Mouse (Mus musculus) intestine, embryonic 16.5 days (tissue): Measurements from ENCODE around the gene Rrad. TPM values are rescaled to one million over a fixed set of nuclear protein-coding genes. Genes with fewer than 3 reads are reported as not detected.
"Not testable (repeated sequence)": the region's sequence is repeated elsewhere in the genome, so short reads cannot be mapped to it uniquely, and the experiment has no call there.

Experiments used
- ATAC-seq: fragments of 200-750 bp; cut with Nextera tagmentation; 2 replicates; pipeline ENCODE4 v1.8.0; 2017; ENCODE audit warnings: moderate TSS enrichment, moderate library complexity
- H3K27ac ChIP-seq: fragments of 300-500 bp; sonication (generic); 2 replicates; pipeline ENCODE4 v1.5.1; 2014; ENCODE audit warnings: mild to moderate bottlenecking, low read length
- H3K27me3 ChIP-seq: fragments of 300-500 bp; sonication (generic); replicated peaks from 2 replicates; pipeline ENCODE4 v1.6.1; 2014; ENCODE audit warnings: low read length, control low read depth, mixed read lengths; ENCODE audit not compliant: control insufficient read depth, insufficient read depth
- H3K36me3 ChIP-seq: fragments of 300-500 bp; sonication (generic); 2 replicates; pipeline ENCODE4 v1.6.1; 2014; ENCODE audit warnings: low read length, control low read depth; ENCODE audit not compliant: control insufficient read depth, insufficient read depth
- H3K4me1 ChIP-seq: fragments of 300-500 bp; sonication (generic); 2 replicates; pipeline ENCODE4 v1.6.1; 2014; ENCODE audit warnings: low read length, control low read depth, mixed read lengths; ENCODE audit not compliant: control insufficient read depth, insufficient read depth
- H3K4me2 ChIP-seq: fragments of 300-500 bp; sonication (generic); 2 replicates; pipeline ENCODE4 v1.6.1; 2014; ENCODE audit warnings: low read depth, low read length, control low read depth
- H3K4me3 ChIP-seq: fragments of 300-500 bp; sonication (generic); 2 replicates; pipeline ENCODE4 v1.5.1; 2014; ENCODE audit warnings: mild to moderate bottlenecking, low read length
- H3K9ac ChIP-seq: fragments of 300-500 bp; sonication (generic); 2 replicates; pipeline ENCODE4 v1.6.1; 2014; ENCODE audit warnings: low read depth, low read length
- H3K9me3 ChIP-seq: fragments of 300-500 bp; sonication (generic); 2 replicates; pipeline ENCODE4 v1.6.1; 2016; ENCODE audit warnings: low read length, control low read depth; ENCODE audit not compliant: control insufficient read depth
- WGBS: fragments of 180-500 bp; shearing (Covaris S2); extraction: QIAGEN DNeasy Blood & Tissue Kit; methylation state at CpG from one replicate; pipeline ENCODE4 v1.1.7; 2014; 5-methylcytosine and 5-hydroxymethylcytosine counted together
- polyA plus RNA-seq: library from polyadenylated mRNA; unstranded; fragments of >200 nt; fragmentation: Nextera tagmentation; extraction: Ambion mirVana; gene quantifications from 2 replicates; pipeline ENCODE4 v1.2.1, GENCODE M21; 2015

The Rrad gene
- polyA plus RNA-seq, result 4.6 and 5.2 TPM in 2 replicates

DNA sequence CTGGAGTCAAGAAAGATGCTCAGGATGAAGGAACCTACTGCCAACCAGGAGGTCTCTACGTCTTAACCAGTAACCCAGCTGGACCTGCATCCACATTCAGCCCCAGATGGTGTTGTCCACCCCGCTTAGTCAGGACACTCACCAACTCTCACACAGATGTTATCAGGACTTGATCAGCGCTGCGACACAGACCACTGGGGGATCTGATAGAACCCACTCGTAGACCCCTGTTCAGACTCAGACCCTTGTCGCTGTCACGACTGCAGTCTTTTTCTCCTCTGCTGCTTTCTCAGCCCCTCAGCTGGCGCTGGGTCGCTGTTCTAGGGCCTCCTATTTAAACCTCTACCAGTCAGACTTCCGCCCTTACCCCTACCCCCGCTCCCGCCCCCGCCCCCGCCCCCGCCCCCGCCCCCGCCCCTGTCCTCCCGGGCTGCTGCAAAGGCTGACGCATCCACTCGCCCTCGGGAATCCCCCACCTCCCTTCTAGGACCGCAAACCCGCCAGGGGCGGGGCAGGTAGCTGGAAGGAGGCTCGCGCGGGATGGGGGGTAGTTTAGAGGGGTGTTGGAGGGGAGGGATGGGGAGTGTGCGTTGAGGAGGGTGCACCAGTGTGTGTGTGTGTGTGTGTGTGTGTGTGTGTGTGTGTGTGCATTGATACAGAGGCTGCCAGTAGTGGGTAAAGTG, at the start of gene Rrad:
Gene Rrad (minus strand): TSS at position 347 of the 683 bp plus-strand sequence.
- H3K4me2 ChIP-seq, result peak within 1 kb of the TSS; percentile 70
- H3K9me3 ChIP-seq, result no peaks in the 10 kb centered on the region
- H3K36me3 ChIP-seq, result no peaks in the 10 kb centered on the region
- peaks cover 9% of the 10 kb centered on the region for H3K27me3 ChIP-seq
- H3K27ac ChIP-seq, result no peak within 1 kb of the TSS
- peak within 1 kb of the TSS; percentile 60 for H3K9ac ChIP-seq
- peak within 1 kb of the TSS; percentile 48 for H3K4me3 ChIP-seq
- WGBS, result 0% methylated on average over 16 of the region's 28 CpGs
- H3K4me1 ChIP-seq, result peaks cover 6% of the 10 kb centered on the region
- peak; percentile 80 for ATAC-seq

DNA sequence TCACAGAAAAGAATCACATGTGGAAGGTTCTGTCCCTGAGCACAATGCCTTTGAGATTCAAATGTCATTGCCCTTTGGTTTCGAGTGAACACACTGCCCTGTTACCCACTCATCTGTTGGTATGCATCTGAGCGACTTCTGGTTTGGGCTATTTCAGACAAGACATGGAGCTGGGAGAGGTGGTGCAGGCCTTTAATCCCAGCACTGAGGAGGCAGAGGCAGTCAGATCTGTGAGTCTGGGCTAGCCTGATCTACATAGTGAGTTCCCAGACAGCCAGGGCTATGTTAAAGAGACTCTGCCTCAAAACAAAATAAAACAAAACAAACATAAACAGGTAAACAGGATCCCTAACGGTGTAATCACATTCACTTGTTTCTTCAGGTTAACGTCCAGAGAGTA, 24.5 kb upstream of the Rrad start:
- Histone ChIP-seq H3K4me1 (no peaks in the 10 kb centered on the region), H3K4me3 (no peak overlapping the region), H3K9ac (no peak overlapping the region), H3K4me2 (no peak overlapping the region), H3K36me3 (no peaks in the 10 kb centered on the region), H3K9me3 (no peaks in the 10 kb centered on the region), H3K27ac (no peak overlapping the region), H3K27me3 (no peaks in the 10 kb centered on the region)
- ATAC-seq, result peak; percentile 46; the same call in 1 of the 2 replicates
- 74% methylated on average over 4 of the region's 4 CpGs for WGBS

DNA sequence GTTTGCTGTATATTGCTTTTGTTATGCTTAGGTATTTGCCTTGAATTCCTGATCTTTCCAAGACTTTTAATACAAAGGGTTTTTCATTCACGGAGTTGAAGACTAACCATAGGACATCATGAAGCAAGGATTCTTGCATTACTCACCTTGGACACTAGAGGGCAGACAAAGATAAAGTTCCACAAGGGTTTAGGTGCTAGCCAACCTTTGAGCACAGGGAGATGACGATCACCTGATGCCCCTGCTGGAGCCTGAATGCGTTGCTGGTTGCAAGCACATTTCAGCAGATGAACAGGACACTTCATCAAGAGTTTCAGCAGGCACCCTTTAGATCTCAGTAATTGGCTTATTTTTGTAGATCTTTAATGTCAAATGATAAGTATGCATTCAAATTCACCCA, 23.9 kb upstream of the Rrad start:
- H3K36me3 ChIP-seq, result no peaks in the 10 kb centered on the region
- WGBS, result 4% methylated on average over 3 of the region's 3 CpGs
- ATAC-seq, result peak; percentile 91
- H3K27me3 ChIP-seq, result no peaks in the 10 kb centered on the region
- H3K9me3 ChIP-seq, result no peaks in the 10 kb centered on the region
- no peak overlapping the region for H3K4me3 ChIP-seq
- H3K9ac ChIP-seq, result no peak overlapping the region
- H3K4me2 ChIP-seq, result no peak overlapping the region
- no peaks in the 10 kb centered on the region for H3K4me1 ChIP-seq
- no peak overlapping the region for H3K27ac ChIP-seq

DNA sequence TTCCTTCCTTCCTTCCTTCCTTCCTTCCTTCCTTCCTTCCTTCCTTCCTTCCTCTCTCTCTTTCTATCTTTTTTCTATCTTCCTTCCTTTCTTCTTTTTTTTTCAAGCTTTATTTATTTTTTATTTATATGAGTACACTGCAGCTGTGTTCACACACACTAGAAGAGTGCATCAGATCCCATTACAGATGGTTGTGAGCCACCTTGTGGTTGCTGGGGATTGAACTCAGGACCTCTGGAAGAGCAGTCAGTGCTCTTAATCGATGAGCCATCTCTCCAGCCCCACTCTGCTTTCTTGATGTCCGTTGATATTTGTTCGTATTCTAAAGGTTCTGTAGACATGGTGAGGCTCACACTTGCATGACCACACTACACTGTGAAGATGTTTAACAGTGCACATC, 13.1 kb upstream of the Rrad start:
- H3K9ac ChIP-seq, ATAC-seq, H3K27me3 ChIP-seq, H3K36me3 ChIP-seq, H3K9me3 ChIP-seq, H3K4me2 ChIP-seq, H3K27ac ChIP-seq, H3K4me3 ChIP-seq: not testable (repeated sequence)
- peaks cover 18% of the 10 kb centered on the region for H3K4me1 ChIP-seq
- WGBS, result 75% methylated on average over 3 of the region's 3 CpGs

DNA sequence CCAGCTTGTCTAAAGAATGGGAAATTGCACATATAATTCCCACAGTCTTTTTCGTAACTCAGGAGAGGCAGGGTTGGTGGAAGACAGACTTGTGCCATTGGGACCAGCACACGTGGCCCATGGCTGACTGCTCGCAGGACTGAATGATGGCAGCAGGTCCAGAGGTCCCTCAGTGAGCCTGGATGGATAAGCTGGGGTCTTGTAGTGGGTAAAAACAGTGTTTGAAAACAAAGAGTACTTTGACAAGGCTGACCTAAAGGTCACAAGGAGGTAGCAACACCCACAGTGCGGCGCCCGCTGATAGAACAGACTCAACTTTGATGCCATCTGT, 11.2 kb upstream of the Rrad start:
- peak; percentile 13 for ATAC-seq
- no peaks in the 10 kb centered on the region for H3K27me3 ChIP-seq

DNA sequence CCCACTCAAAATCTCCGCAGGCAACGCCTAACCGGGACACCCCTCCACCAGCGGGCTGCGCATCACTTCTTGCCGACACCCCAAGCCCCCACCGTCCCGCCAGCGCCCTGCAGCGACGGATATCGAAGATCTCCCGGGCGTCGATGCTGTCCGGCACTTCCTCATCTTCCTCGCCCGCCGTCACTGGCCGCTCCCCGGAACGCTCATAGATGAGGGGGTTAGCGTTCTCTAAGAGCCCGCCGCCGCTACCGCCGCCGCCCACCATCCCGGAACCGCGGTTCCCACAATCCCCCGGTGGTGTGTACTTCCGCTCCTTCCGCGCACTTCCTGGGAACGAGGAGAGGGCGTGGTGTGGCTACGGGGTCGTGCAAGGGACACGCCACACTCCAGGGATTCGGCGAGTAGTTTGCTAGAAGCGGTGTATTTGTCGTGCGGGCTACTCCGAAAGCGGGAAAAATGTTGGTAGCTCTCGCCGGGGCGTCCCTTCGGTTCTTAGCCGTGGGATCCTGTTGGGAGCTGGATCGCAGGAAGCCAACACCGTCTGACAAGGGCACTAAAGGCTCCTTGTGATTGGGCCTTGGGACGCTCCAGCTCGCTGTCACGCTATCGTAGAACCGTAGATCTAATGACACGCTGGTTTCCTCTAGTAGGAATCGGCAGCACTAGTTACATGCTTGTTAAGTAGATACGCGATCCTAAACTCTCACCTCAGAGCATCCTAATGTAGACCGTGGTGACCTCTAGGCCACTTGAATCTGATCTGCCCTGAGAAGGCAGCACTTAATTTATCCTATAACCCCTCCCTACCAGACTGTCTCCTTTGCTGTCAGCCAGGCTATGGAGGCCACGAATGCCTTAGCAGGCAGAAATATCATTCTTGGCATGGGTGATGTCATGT, 10.5 kb upstream of the Rrad start, which contains the start of gene Ciao2b:
Gene Ciao2b (minus strand): TSS at position 540 of the 898 bp plus-strand sequence.
- Histone ChIP-seq H3K4me1 (peaks cover 18% of the 10 kb centered on the region), H3K9ac (peak within 1 kb of the TSS; percentile 83), H3K27me3 (no peaks in the 10 kb centered on the region), H3K9me3 (no peaks in the 10 kb centered on the region), H3K27ac (peak within 1 kb of the TSS; percentile 73), H3K4me2 (peak within 1 kb of the TSS; percentile 94), H3K4me3 (peak within 1 kb of the TSS; percentile 84), H3K36me3 (no peaks in the 10 kb centered on the region)
- WGBS, result under 1% methylated on average over 66 of the region's 66 CpGs
- peak; percentile 97 for ATAC-seq

More for the DNA sequence above, 11.2 kb upstream of the Rrad start:
- Histone ChIP-seq H3K4me1 (peaks cover 18% of the 10 kb centered on the region), H3K4me3 (peak overlapping the region; percentile 84), H3K27ac (peak overlapping the region; percentile 73), H3K9ac (peak overlapping the region; percentile 83), H3K4me2 (peak overlapping the region; percentile 94), H3K36me3 (no peaks in the 10 kb centered on the region), H3K9me3 (no peaks in the 10 kb centered on the region)
- WGBS, result 80% methylated on average over 6 of the region's 6 CpGs

DNA sequence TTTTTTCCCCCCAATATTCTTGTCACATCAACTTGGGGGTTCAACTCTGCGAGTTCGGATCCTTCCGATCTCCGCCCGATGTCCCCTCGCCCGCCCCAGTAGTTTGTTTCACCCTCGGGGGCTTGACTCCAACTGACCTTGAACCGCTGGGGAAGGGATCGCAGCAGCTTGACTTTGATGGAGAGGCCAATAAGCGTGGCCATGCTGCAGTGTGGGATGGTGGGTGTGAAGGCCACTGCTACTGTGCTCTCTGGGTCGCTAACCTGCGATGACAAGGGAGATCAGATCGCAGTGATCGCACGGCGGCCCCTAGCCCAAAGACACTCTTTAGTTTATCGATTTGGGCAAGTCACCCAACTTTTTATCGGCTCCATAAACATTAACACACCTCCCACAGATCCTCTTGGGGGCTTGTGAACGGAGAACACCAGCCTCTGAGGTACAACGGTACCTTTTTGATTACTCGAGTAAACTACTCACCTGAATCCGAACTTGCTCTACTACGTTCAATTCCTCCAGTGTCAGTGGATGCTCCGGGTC, 9.8 kb upstream of the Rrad start:
- Histone ChIP-seq H3K4me2 (peak overlapping the region; percentile 94), H3K9me3 (no peaks in the 10 kb centered on the region), H3K27ac (peak overlapping the region; percentile 28; the same call in 1 of the 2 replicates), H3K9ac (peak overlapping the region; percentile 83), H3K36me3 (no peaks in the 10 kb centered on the region), H3K4me3 (peak overlapping the region; percentile 84), H3K4me1 (peaks cover 18% of the 10 kb centered on the region), H3K27me3 (no peaks in the 10 kb centered on the region)
- no peak for ATAC-seq
- WGBS, result 7% methylated on average over 25 of the region's 25 CpGs

DNA sequence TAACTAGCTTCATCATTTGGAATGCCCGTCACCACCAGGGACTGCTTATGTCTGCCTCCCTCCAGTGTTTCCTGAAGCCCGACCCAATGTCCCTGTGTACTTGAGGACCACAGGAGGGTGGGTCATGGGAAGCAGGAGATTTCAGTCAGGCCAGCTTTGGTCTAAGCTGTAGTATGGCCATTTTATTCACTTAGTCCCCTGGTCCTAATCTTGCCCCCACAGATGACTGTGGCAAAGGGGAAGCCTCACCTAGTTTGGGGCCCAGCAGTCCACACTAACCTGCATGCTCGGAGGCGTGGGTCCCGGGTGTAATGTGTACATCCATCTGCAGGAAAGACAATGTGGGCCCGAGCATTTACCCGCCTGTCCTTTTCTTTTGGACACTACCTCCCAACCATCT, 9.1 kb upstream of the Rrad start:
- H3K27ac ChIP-seq, result no peak overlapping the region
- no peaks in the 10 kb centered on the region for H3K27me3 ChIP-seq
- peaks cover 18% of the 10 kb centered on the region for H3K4me1 ChIP-seq
- H3K36me3 ChIP-seq, result no peaks in the 10 kb centered on the region
- ATAC-seq, result no peak
- peak overlapping the region; percentile 94 for H3K4me2 ChIP-seq
- peak overlapping the region; percentile 84 for H3K4me3 ChIP-seq
- peak overlapping the region; percentile 83 for H3K9ac ChIP-seq
- 77% methylated on average over 7 of the region's 7 CpGs for WGBS
- no peaks in the 10 kb centered on the region for H3K9me3 ChIP-seq

DNA sequence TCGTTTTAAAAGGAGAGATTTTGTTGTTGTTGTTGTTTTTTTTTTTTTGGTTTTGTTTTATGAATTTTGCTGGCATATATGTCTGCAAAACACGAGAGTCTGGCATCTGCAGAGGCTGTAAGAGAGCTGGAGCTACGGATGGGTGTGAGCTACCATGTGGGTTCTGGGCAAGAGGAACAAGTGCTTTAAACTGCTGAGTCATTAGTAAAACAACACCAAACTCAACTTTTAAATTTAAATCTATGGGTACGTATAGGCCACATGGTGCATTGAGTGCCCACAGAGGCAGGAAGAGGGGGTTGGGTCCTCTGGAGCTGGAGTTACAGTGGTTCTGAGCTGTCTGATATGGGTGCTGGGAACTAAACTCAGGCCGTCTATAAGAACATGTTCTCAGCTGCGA, 6.9 kb upstream of the Rrad start:
- Histone ChIP-seq H3K27ac (no peak overlapping the region), H3K4me1 (peaks cover 18% of the 10 kb centered on the region), H3K9ac (no peak overlapping the region), H3K36me3 (no peaks in the 10 kb centered on the region), H3K27me3 (no peaks in the 10 kb centered on the region; the same call in 1 of the 2 replicates), H3K4me3 (no peak overlapping the region), H3K9me3 (no peaks in the 10 kb centered on the region), H3K4me2 (no peak overlapping the region)
- 88% methylated on average over 6 of the region's 6 CpGs for WGBS
- no peak for ATAC-seq
